Mouse (Mus musculus) erythroblast, embryonic 14.5 days (primary cell): ENCODE data around the gene Spesp1.

Experiments used
- GATA1 ChIP-seq: IDR thresholded peaks from 2 replicates; pipeline ENCODE4 v1.6.1; 2012; ENCODE audit warnings: low read length, inconsistent platforms, mixed read lengths
- TAL1 ChIP-seq: IDR thresholded peaks from 3 replicates; pipeline ENCODE4 v1.6.1; 2012; ENCODE audit warnings: low read length, inconsistent platforms, mixed read lengths

- no peak for TF ChIP-seq GATA1
- TF ChIP-seq TAL1: no peak
These were observed 37.9 kb downstream of the Spesp1 start for GRCm38 (mm10) chr9:62243991-62244611.
